Mouse (Mus musculus) liver (tissue): ENCODE data around the gene Ugt1a2.

Source experiments
- DNase-seq: peaks from one replicate; pipeline ENCODE4 v3.0.0-alpha.2; 2020; ENCODE audit warnings: mixed read lengths

Gene Ugt1a2

DNA sequence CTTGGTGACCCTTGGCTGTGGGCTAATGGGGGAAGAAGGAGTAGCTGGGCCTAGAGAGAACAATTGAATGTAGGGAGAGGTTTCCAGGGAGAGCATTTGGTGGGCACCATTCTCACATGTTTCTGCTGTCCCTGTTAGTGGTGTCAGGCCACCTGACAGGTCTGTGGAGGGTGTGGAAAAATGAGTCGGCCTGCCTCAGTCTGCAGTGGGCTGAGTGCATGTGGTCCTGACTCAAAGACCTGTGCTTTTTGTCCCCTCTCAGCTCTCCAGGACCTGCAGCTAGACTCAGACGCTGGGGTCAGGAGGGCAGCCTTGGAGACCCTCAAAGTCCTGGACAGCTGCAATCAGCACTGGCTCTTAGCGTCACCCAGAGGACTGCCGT lies 59.2 kb downstream of the Ugt1a2 start:
- no peak for DNase-seq

GRCm38 (mm10) chr1:88260114-88260513 lies 59.7 kb downstream of the Ugt1a2 start:
- DNase-seq = peak; percentile 78

GRCm38 (mm10) chr1:88260604-88261377 lies 60.4 kb downstream of the Ugt1a2 start:
- no peak for DNase-seq

- DNase-seq = no peak
These were observed 61.3 kb downstream of the Ugt1a2 start for GRCm38 (mm10) chr1:88261706-88262105.

GRCm38 (mm10) chr1:88262255-88262654 lies 61.9 kb downstream of the Ugt1a2 start:
- peak; percentile 74 for DNase-seq

DNA sequence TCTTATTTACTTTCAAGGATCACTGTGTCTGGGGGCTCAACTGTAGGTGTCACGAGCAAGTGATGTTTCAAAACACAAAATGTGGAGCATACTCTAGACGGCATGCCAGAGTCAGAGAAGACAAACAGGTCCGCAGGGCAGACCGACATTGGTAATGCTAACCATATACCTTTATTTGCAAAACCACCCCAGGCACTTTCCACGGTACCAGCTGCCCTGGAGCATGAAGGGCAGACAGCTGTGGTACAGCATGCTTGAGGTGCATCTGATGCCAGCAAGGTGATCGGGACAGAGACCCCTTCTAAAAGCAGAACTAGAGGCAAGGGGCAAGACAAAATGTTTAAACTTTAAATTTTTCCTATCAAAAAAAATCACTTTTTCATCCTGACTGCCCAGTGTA lies 62.6 kb downstream of the Ugt1a2 start:
- DNase-seq = no peak

DNA sequence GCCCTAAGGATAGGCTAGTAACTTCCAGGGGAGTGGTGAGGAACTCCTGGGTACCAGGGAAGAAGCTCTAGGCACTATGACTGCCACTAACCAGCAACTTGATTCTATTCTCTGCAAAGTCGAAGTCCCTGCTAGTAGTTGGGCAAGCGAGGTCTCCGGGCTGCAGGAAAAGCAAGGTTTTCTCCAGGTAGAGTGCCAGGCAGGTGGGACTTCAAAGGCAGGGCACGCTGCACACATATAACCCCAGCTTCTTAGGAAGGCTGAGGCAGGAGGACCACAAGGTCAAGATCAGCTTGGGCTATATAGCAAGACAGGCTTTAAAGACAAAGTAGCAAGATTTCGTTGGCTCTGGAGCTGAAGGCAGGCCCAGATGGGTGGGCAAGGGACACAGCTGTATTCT lies 63.4 kb downstream of the Ugt1a2 start:
- no peak for DNase-seq

DNA sequence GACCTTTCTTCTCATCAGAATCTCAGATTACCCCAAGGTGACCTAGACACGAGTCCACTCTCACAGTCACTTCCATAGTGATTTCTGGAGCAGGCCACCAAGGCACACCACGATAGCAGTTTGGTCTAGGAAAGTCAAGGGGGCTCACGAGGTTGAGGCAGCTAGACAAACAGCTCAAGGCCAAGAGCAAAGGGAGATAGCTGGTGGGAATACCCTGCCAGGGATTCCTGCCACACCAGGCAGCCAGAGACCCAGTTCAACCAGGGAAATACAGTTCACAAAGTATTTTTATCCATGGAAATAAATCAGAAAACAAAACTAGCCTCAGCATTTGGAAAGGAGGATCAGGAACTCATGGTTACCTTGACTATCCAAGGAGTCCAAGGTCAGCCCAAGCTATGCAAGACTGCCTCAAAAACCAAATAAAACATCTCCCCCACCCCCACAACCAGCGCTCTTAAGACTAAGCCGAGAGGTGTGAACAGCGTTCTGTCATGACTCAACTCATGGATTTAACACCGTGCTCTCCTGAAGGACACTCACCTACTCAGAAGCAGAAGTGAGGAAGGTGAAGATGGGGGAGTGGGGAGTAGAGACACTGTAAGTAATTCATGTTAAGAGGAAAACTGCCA lies 64.0 kb downstream of the Ugt1a2 start:
- no peak for DNase-seq

DNA sequence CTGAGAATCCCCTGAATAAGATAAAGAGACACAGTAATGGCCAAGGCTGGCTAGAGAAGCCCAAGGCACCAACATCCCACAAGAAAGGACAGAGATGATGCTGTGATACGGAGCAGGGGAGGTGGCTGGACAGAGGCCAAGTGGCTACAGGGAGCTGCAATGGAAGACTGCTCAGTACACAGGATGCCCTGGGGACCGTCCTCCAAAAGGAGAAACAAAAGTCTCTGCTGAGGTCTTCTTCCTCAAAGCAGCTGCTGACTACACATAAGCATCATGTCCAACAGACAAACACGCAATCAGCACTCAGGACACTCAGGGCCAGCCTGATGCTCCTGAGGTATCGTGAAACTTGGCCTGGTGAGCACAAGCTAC lies 64.5 kb downstream of the Ugt1a2 start:
- no peak for DNase-seq

DNA sequence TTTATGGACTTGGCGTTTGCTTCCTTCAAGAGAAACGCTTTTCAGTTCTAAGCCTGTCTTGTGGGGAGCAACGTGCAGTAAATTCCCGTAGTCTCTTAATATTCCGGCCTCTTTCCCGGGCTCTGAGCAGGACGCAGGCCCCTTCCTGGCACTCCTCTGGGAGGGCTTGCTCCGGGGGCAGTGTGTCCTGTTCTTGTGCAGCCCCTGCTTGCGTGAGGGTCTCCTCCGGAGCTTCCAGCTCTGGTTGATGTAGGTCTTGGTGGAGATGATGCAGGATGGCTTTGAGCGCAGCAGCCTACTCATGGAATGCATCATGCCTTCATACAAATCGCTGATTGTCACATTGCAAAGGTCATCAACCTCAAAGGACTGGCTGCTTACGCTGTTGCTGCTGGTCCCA lies 65.7 kb downstream of the Ugt1a2 start:
- DNase-seq = no peak

DNA sequence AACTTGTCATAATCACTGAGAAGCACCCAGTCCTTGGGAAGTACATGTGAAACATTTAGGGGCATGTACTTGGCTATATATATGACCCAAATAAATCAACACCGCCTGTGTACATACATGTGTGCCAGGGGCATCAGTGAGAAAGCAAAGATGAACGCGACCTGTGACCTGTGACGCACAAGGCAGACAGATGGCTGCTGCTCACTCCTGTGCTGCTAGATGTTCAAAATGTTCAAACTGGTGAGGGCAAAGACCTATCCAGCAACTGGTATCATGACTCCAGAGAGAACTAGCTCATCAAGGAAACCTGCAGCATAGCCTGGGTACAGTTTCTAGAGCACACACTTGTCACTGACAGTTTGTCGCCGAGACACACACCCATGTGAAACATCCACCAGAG lies 67.1 kb downstream of the Ugt1a2 start:
- no peak for DNase-seq

DNA sequence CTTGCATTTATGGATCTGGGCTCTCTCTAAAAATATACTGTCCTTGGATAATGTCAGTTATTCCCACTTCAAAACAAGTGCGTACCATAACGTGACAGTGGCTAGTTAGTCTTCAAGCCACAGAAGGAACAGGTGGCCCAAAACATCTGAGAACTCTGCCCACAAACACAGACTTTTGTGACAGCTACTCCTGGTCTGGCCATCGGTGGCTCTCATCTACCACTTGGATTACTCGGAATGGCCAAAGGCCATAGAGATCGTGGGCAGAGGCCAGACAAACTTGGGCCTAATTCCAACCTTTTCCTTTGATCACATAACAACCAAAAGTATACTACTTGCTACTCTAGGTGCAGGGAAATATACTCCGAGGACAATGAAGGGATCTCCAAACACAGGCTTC lies 67.7 kb downstream of the Ugt1a2 start:
- DNase-seq = no peak
